Mouse (Mus musculus) forebrain, embryonic 16.5 days (tissue): ENCODE measurements at regions not wholly inside any gene's neighbourhood (a gene's known extent, or its start where the extent isn't known, plus 50 kb on each side); places are given as distances from the start of the nearest gene placed in this dataset.

Experiments
- ATAC-seq: fragments of 200-750 bp; cut with Nextera tagmentation; 2 replicates; pipeline ENCODE4 v1.8.0; 2017; ENCODE audit warnings: mild to moderate bottlenecking, moderate library complexity
- H3K27ac ChIP-seq: fragments of 300-500 bp; sonication (generic); 2 replicates; pipeline ENCODE4 v1.5.1; 2014; ENCODE audit warnings: low read length, control low read depth
- H3K27me3 ChIP-seq: fragments of 300-500 bp; sonication (generic); replicated peaks from 2 replicates; pipeline ENCODE4 v1.6.1; 2014; ENCODE audit warnings: low read length; ENCODE audit not compliant: control insufficient read depth, insufficient read depth
- H3K36me3 ChIP-seq: fragments of 300-500 bp; sonication (generic); 2 replicates; pipeline ENCODE4 v1.6.1; 2014; ENCODE audit not compliant: control insufficient read depth, insufficient read depth
- H3K4me1 ChIP-seq: fragments of 300-500 bp; sonication (generic); replicated peaks from 2 replicates; pipeline ENCODE4 v1.6.1; 2014; ENCODE audit warnings: low read length; ENCODE audit not compliant: control insufficient read depth, insufficient read depth
- H3K4me2 ChIP-seq: fragments of 300-500 bp; sonication (generic); 2 replicates; pipeline ENCODE4 v1.6.1; 2014; ENCODE audit warnings: mild to moderate bottlenecking, low read length, control low read depth
- H3K4me3 ChIP-seq: fragments of 300-500 bp; sonication (generic); replicated peaks from 2 replicates; pipeline ENCODE4 v1.5.1; 2014; ENCODE audit warnings: mild to moderate bottlenecking, low read length, control low read depth
- H3K9ac ChIP-seq: fragments of 300-500 bp; sonication (generic); replicated peaks from 2 replicates; pipeline ENCODE4 v1.6.1; 2014; ENCODE audit warnings: low read depth, low read length, control low read depth
- H3K9me3 ChIP-seq: fragments of 300-500 bp; sonication (generic); 2 replicates; pipeline ENCODE4 v1.6.1; 2016; ENCODE audit warnings: low read length; ENCODE audit not compliant: control insufficient read depth
- whole genome bisulfite sequencing: fragments of 180-500 bp; shearing (Covaris S2); extraction: QIAGEN DNeasy Blood & Tissue Kit; methylation state at CpG from one replicate; pipeline ENCODE4 v1.1.7; 2014; 5-methylcytosine and 5-hydroxymethylcytosine counted together

GRCm38 (mm10) chr19:14892390-14892758 is 294.5 kb upstream of the Tle4 start:
- 35% methylated on average over 6 of the region's 6 CpGs for WGBS
- no peaks in the 10 kb centered on the region for H3K9me3 ChIP-seq

DNA sequence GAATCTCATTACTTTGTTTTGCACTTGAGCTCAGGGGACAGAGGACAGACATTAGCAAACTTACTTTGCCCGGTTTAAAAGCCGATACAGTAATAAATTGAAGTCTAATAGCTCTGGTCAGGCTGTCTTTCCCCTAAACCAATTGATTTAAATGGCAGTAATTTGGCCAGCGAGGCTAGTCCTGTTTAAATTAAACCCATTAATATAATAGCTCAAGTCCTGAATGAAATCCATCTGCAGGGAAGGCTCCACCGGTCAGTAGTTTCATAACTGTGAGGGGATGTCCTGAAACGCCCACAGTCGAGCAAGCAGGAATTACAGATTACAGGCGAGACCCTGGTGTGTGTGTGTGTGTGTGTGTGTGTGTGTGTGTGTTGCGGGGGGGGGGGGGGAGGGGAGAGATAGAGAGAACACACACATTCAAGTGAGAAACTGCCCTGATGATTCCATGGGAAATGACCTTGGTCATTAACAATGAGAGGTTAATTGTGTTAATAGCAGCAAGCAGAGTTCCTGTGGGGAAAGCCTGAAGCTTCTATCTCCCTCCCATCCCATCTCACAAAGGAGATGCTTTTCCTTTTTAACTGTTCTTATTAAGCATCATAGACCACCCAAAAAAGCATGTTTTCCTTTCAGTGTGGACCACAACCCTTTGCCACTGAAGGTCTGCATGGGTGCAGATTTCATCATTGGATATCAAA is 294.0 kb upstream of the Tle4 start:
- Histone ChIP-seq H3K9ac (no peak overlapping the region), H3K27ac (no peak overlapping the region)

More at GRCm38 (mm10) chr19:14892390-14892758, 294.5 kb upstream of the Tle4 start:
- H3K27me3 ChIP-seq, result peaks cover 8% of the 10 kb centered on the region; the same call in 1 of the 2 replicates
- no peak overlapping the region for H3K4me2 ChIP-seq
- no peak for ATAC-seq
- no peaks in the 10 kb centered on the region for H3K36me3 ChIP-seq
- H3K4me1 ChIP-seq, result peaks cover 34% of the 10 kb centered on the region
- no peak overlapping the region for H3K4me3 ChIP-seq
- no peak overlapping the region for H3K9ac ChIP-seq
- no peak overlapping the region for H3K27ac ChIP-seq

DNA sequence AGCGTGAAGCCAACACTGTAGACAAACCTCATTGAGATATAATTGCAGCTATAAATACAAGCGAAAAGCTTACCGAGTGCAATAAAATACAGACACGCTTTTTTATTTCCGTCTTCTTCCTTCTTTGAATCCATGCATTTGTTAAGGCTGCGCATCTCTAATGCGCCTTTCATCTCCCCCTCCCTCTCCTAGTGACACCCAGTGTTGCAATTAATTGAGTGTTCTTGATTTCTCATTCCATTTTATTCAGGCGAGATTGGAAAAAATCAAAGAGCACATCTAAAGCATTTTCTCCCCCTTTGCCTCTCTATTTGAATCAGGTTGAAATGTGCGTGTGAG is 293.2 kb upstream of the Tle4 start:
- H3K27ac ChIP-seq, result peak overlapping the region; percentile 62
- H3K27me3 ChIP-seq, result peaks cover 9% of the 10 kb centered on the region; the same call in 1 of the 2 replicates
- H3K36me3 ChIP-seq, result no peaks in the 10 kb centered on the region
- peaks cover 34% of the 10 kb centered on the region for H3K4me1 ChIP-seq
- peak overlapping the region; percentile 26; the same call in 1 of the 2 replicates for H3K9ac ChIP-seq
- H3K4me2 ChIP-seq, result peak overlapping the region; percentile 60
- H3K4me3 ChIP-seq, result peak overlapping the region; percentile 31
- no peaks in the 10 kb centered on the region for H3K9me3 ChIP-seq
- ATAC-seq, result no peak
- WGBS, result 2% methylated on average over 9 of the region's 9 CpGs

More for the DNA sequence above, 294.0 kb upstream of the Tle4 start:
- Histone ChIP-seq H3K9me3 (no peaks in the 10 kb centered on the region), H3K4me3 (no peak overlapping the region), H3K4me2 (peak overlapping the region; percentile 60), H3K27me3 (peaks cover 9% of the 10 kb centered on the region; the same call in 1 of the 2 replicates), H3K36me3 (no peaks in the 10 kb centered on the region), H3K4me1 (peaks cover 34% of the 10 kb centered on the region)
- no peak for ATAC-seq
- WGBS, result 6% methylated on average over 7 of the region's 8 CpGs

- WGBS, result under 1% methylated on average over 21 of the region's 21 CpGs
- ATAC-seq, result peak; percentile 92
- H3K4me1 ChIP-seq, result peaks cover 34% of the 10 kb centered on the region
- no peaks in the 10 kb centered on the region for H3K9me3 ChIP-seq
- H3K4me3 ChIP-seq, result peak overlapping the region; percentile 31
- H3K36me3 ChIP-seq, result no peaks in the 10 kb centered on the region
- 0 out of 2 replicates have a peak overlapping the region, but pooled peaks have one; percentile 26 for H3K9ac ChIP-seq
- H3K27me3 ChIP-seq, result peaks cover 8% of the 10 kb centered on the region; the same call in 1 of the 2 replicates
- peak overlapping the region; percentile 62 for H3K27ac ChIP-seq
- H3K4me2 ChIP-seq, result peak overlapping the region; percentile 60
Measured at GRCm38 (mm10) chr19:14890241-14891089, 292.6 kb upstream of the Tle4 start.

- Histone ChIP-seq H3K4me3 (no peak overlapping the region), H3K4me2 (peak overlapping the region; percentile 6; the same call in 1 of the 2 replicates), H3K9me3 (no peaks in the 10 kb centered on the region), H3K27ac (no peak overlapping the region), H3K36me3 (no peaks in the 10 kb centered on the region), H3K4me1 (peaks cover 34% of the 10 kb centered on the region), H3K27me3 (peaks cover 6% of the 10 kb centered on the region; the same call in 1 of the 2 replicates), H3K9ac (no peak overlapping the region)
- ATAC-seq, result peak; percentile 15
- WGBS, result 16% methylated on average over 3 of the region's 3 CpGs
Measured at GRCm38 (mm10) chr19:14889794-14890193, 291.9 kb upstream of the Tle4 start.

DNA sequence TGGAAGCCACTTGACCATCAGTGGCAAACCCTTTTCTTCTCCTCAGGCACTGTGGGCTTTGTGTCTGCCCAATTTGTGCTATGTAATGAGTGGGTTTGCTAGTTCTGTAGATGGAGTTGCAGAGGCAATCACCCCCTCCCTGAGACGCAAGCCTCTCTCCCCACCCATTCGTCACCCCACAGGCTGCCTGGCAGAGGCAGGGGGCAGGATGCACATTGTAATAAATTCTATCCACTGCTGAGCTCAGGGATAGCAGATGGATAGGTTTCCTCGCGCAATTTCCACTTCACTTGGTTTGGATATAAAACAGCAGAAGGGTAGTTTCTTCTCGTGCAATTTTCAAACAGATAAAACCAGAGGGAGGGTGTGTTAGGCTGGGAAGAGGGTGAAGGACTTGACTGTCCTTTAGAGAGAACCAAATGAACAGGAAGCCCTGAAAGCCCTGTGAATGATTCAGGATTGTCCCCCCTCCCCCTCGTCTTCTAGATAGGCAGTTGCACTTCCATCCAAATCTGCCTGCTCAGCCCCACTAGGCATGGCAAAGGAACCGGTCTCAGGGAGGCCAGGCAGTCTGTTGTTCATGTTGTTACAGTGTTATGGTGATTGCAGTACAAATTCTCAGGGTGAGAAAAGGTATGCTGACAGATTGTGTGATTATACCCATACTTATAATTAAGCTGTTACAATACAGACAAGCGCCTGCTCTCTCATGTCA is 286.0 kb upstream of the Tle4 start:
- Histone ChIP-seq H3K4me2 (peak overlapping the region; percentile 8; the same call in 1 of the 2 replicates), H3K27ac (no peak overlapping the region), H3K36me3 (no peaks in the 10 kb centered on the region), H3K4me3 (no peak overlapping the region), H3K9ac (no peak overlapping the region), H3K9me3 (no peaks in the 10 kb centered on the region), H3K4me1 (peaks cover 13% of the 10 kb centered on the region), H3K27me3 (peaks cover 7% of the 10 kb centered on the region; the same call in 1 of the 2 replicates)
- ATAC-seq, result peak; percentile 75
- WGBS, result 17% methylated on average over 8 of the region's 8 CpGs

GRCm38 (mm10) chr19:14880818-14881217 is 283.0 kb upstream of the Tle4 start:
- Histone ChIP-seq H3K4me2 (no peak overlapping the region), H3K27me3 (0 out of 2 replicates have a peak, but pooled peaks cover 5% of the 10 kb centered on the region), H3K36me3 (no peaks in the 10 kb centered on the region), H3K27ac (no peak overlapping the region), H3K9me3 (no peaks in the 10 kb centered on the region), H3K4me3 (no peak overlapping the region), H3K9ac (no peak overlapping the region), H3K4me1 (peaks cover 12% of the 10 kb centered on the region)
- no peak for ATAC-seq
- WGBS, result 93% methylated on average over 4 of the region's 4 CpGs

- no peaks in the 10 kb centered on the region for H3K27me3 ChIP-seq
- H3K36me3 ChIP-seq, result no peaks in the 10 kb centered on the region
- H3K9me3 ChIP-seq, result no peaks in the 10 kb centered on the region
- no peak overlapping the region for H3K27ac ChIP-seq
- 98% methylated on average over 1 of the region's 1 CpGs for WGBS
- H3K4me1 ChIP-seq, result peaks cover 5% of the 10 kb centered on the region; the same call in 1 of the 2 replicates
- ATAC-seq, result no peak
- no peak overlapping the region for H3K4me3 ChIP-seq
- no peak overlapping the region for H3K4me2 ChIP-seq
- H3K9ac ChIP-seq, result no peak overlapping the region
Measured at GRCm38 (mm10) chr19:14873986-14874385, 276.1 kb upstream of the Tle4 start.
